ENCODE assay signal across 12 mouse cellular contexts in genomic region chr9:20551781-20552275, GRCm38 (mm10).
"Had no signal": no experiment of that assay in that cellular context is flagged by ENCODE, and none has a peak within 500 bp of the region (broad histone marks: within the 10 kb centered on the region; RNA-seq: fewer than 3 reads in every experiment).

No protein-coding gene starts in this region.

- ATAC-seq: lung, postnatal 0 days; midbrain, embryonic 13.5 days had no signal

- H3K27ac ChIP-seq: kidney, postnatal 0 days; layer of hippocampus, adult 2 months; limb, embryonic 13.5 days; liver, embryonic 14.5 days; midbrain, embryonic 13.5 days; stomach, postnatal 0 days had no signal

- H3K4me1 ChIP-seq: limb, embryonic 13.5 days; midbrain, embryonic 13.5 days had no signal

- DNase-seq: kidney, postnatal 36 days; left cerebral cortex, postnatal 4 days; lung, adult 18-20 months; lung, postnatal 36 days; right cerebral cortex, postnatal 14 days had no signal

- H3K4me3 ChIP-seq: layer of hippocampus, adult 2 months; limb, embryonic 13.5 days; midbrain, embryonic 13.5 days had no signal

- H3K4me2 ChIP-seq: limb, embryonic 13.5 days; midbrain, embryonic 13.5 days had no signal

- H3K9ac ChIP-seq: limb, embryonic 13.5 days; liver, embryonic 14.5 days; midbrain, embryonic 13.5 days had no signal

- H3K36me3 ChIP-seq: limb, embryonic 13.5 days; midbrain, embryonic 13.5 days had no signal

- H3K9me3 ChIP-seq: limb, embryonic 13.5 days; midbrain, embryonic 13.5 days had no signal
